ENCODE assay signal across 11 mouse cellular contexts in the genomic region with DNA sequence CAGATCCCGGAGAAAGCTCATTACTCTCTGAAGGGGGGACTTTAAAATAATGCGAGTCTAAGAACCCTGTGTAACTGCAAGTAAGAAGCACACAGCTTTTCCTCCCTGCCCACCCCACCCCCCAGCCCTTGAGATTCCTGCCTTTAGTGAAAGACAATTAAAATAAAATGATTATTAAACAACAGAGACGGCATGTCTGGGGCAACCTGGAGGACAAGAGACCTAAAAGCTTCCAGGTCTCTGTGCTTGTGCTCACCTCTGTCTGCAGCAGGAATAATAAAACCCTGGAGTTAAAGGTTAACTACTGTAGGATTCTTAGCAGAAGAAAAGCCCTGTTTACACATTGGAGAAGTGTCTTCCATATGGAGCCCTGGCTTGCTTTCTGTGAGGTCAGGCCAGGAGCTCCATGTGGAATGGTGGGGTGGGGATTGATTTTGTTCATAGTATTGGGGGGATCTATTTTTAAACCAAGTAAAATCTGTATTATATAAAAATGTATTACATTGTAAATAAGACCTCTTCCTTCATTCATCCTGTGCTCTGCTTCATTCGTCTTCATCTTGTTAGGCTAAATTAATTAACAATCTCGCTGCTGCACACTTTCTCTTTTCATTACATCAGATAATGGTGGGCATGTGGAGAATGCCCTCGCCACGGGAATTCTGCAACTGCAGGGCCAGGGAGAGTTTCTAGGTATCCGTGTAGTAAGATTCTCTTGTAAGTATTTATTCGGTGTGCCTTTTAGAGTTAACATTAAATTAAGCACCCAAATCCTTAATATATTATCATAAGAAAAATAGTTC.
A peak's percentile ranks its signal among the peaks of the same experiment; 100 is the strongest.
DNase-seq lines count a peak whose midpoint lies in the region; ATAC-seq and TF ChIP-seq lines count a peak whose summit lies in the region.
"Had no signal": no experiment of that assay in that cellular context is flagged by ENCODE, and none has a peak within 500 bp of the region (broad histone marks: within the 10 kb centered on the region; RNA-seq: fewer than 3 reads in every experiment).

No protein-coding gene starts in this region.

- WGBS in lung, embryonic 14.5 days = 41% methylated on average over 9 of the region's 9 CpGs
- 2% methylated on average over 9 of the region's 9 CpGs for WGBS in forebrain, embryonic 14.5 days
- 10% methylated on average over 9 of the region's 9 CpGs for WGBS in midbrain, embryonic 14.5 days

- no peaks in the 10 kb centered on the region for H3K36me3 ChIP-seq in lung, embryonic 14.5 days (ENCODE audit: insufficient read depth)
- no peaks in the 10 kb centered on the region for H3K36me3 ChIP-seq in forebrain, embryonic 14.5 days (ENCODE audit: control insufficient read depth, insufficient read depth, low read length)
- no peaks in the 10 kb centered on the region for H3K36me3 ChIP-seq in midbrain, embryonic 14.5 days (ENCODE audit: control insufficient read depth, insufficient read depth, low read length)
- H3K36me3 ChIP-seq: G1E had no signal

- no peak for DNase-seq in lung, embryonic 14.5 days
- no peak for DNase-seq in lung, adult 18-20 months
- peak; percentile 56 for DNase-seq in forebrain, embryonic 14.5 days (ENCODE audit: low spot score)
- DNase-seq in kidney, adult 9 months = peak; percentile 56
- DNase-seq in midbrain, embryonic 14.5 days = peak; percentile 33
- DNase-seq in adipocyte (ENCODE audit: low spot score) = no peak
- no peak for DNase-seq in gastrocnemius, adult 8-10 months (ENCODE audit: low spot score in 2 of 2)
- DNase-seq: adrenal gland, postnatal 36 days; gastrocnemius, postnatal 10 days had no signal

- H3K4me3 ChIP-seq in lung, embryonic 14.5 days (ENCODE audit: low read depth, low read length) = no peak overlapping the region
- H3K4me3 ChIP-seq in forebrain, embryonic 14.5 days (ENCODE audit: low read depth, low read length) = no peak overlapping the region
- no peak overlapping the region for H3K4me3 ChIP-seq in midbrain, embryonic 14.5 days (replicated peaks; ENCODE audit: low read depth, low read length)

- peak; percentile 47; the same call in 1 of the 2 replicates for ATAC-seq in lung, embryonic 14.5 days (ENCODE audit: insufficient read depth)
- peak; percentile 1 for ATAC-seq in forebrain, embryonic 14.5 days
- no peak for ATAC-seq in midbrain, embryonic 14.5 days (ENCODE audit: low FRiP score, low TSS enrichment)
- no peak for ATAC-seq in CD4-positive, CD25-positive, alpha-beta regulatory T cell, adult 4 months

- H3K4me1 ChIP-seq in lung, embryonic 14.5 days (ENCODE audit: insufficient read depth) = peaks cover 10% of the 10 kb centered on the region; the same call in 1 of the 2 replicates
- peaks cover 41% of the 10 kb centered on the region for H3K4me1 ChIP-seq in forebrain, embryonic 14.5 days (ENCODE audit: control insufficient read depth, insufficient read depth, low read length)
- H3K4me1 ChIP-seq in midbrain, embryonic 14.5 days (ENCODE audit: control insufficient read depth, insufficient read depth, low read length) = peaks cover 27% of the 10 kb centered on the region

- H3K4me2 ChIP-seq in lung, embryonic 14.5 days = peak overlapping the region; percentile 10; the same call in 1 of the 2 replicates
- H3K4me2 ChIP-seq in forebrain, embryonic 14.5 days (ENCODE audit: low read length) = peak overlapping the region; percentile 42
- no peak overlapping the region for H3K4me2 ChIP-seq in midbrain, embryonic 14.5 days (ENCODE audit: low read length)

- no peak overlapping the region for H3K9ac ChIP-seq in lung, embryonic 14.5 days
- peak overlapping the region; percentile 5; the same call in 1 of the 2 replicates for H3K9ac ChIP-seq in forebrain, embryonic 14.5 days (ENCODE audit: low read length)
- no peak overlapping the region for H3K9ac ChIP-seq in midbrain, embryonic 14.5 days (replicated peaks; ENCODE audit: low read length)

- H3K27me3 ChIP-seq in lung, embryonic 14.5 days (ENCODE audit: insufficient read depth, low read length) = no peaks in the 10 kb centered on the region
- H3K27me3 ChIP-seq in forebrain, embryonic 14.5 days (replicated peaks; ENCODE audit: control insufficient read depth, insufficient read depth, low read length) = no peaks in the 10 kb centered on the region
- H3K27me3 ChIP-seq in midbrain, embryonic 14.5 days (ENCODE audit: control insufficient read depth, insufficient read depth, low read length) = no peaks in the 10 kb centered on the region

- peak overlapping the region; percentile 50 for H3K27ac ChIP-seq in lung, embryonic 14.5 days (ENCODE audit: low read depth)
- H3K27ac ChIP-seq in forebrain, embryonic 14.5 days (ENCODE audit: low read depth, low read length) = peak overlapping the region; percentile 70
- peak overlapping the region; percentile 46; the same call in 1 of the 2 replicates for H3K27ac ChIP-seq in midbrain, embryonic 14.5 days (replicated peaks; ENCODE audit: low read depth, low read length)

- H3K9me3 ChIP-seq in lung, embryonic 14.5 days (ENCODE audit: low read depth, low read length) = no peaks in the 10 kb centered on the region
- no peaks in the 10 kb centered on the region for H3K9me3 ChIP-seq in forebrain, embryonic 14.5 days (replicated peaks; ENCODE audit: control insufficient read depth, low read length)
- no peaks in the 10 kb centered on the region for H3K9me3 ChIP-seq in midbrain, embryonic 14.5 days (ENCODE audit: control insufficient read depth, low read length)
- H3K9me3 ChIP-seq: G1E had no signal

- TF ChIP-seq CTCF in lung, embryonic 14.5 days (IDR thresholded peaks at IDR 0.05; ENCODE audit: low read depth) = no peak

Comparison
In these comparisons a context has a peak if more than half of its experiments do, and no peak if none do; other contexts are left out.
1. ATAC-seq: peak in lung, embryonic 14.5 days (single experiment) and forebrain, embryonic 14.5 days (single experiment); none in midbrain, embryonic 14.5 days (single experiment) and CD4-positive, CD25-positive, alpha-beta regulatory T cell, adult 4 months (single experiment).
2. DNase-seq: peak in forebrain, embryonic 14.5 days (single experiment), kidney, adult 9 months (single experiment) and midbrain, embryonic 14.5 days (single experiment); none in lung, embryonic 14.5 days (single experiment), lung, adult 18-20 months (0 of 2), adipocyte (single experiment) and gastrocnemius, adult 8-10 months (0 of 2).
3. Peak in every context shown above with its lines, with median percentiles within 50 percentile points of each other: H3K27ac ChIP-seq.